Mouse (Mus musculus) CD4-positive helper T cell, adult 2 months (primary cell): ENCODE results near the gene Celf2.

ENCODE experiments used
- DNase-seq: peaks from one replicate; pipeline ENCODE4 v3.0.0-alpha.2; 2012; ENCODE audit warnings: low read depth, missing footprints, low spot score

Celf2 gene

GRCm38 (mm10) chr2:6505979-6506811 is 1003.2 kb downstream of the Celf2 start:
- no peak for DNase-seq

- DNase-seq = no peak
These were observed 1003.8 kb downstream of the Celf2 start for GRCm38 (mm10) chr2:6505531-6505930.

GRCm38 (mm10) chr2:6498101-6498500 is 1011.3 kb downstream of the Celf2 start:
- DNase-seq = no peak

- no peak for DNase-seq
These were observed 1011.7 kb downstream of the Celf2 start for GRCm38 (mm10) chr2:6497636-6498035.

- no peak for DNase-seq
These were observed 1015.5 kb downstream of the Celf2 start for GRCm38 (mm10) chr2:6493886-6494285.

- DNase-seq = no peak
These were observed 1018.5 kb downstream of the Celf2 start for GRCm38 (mm10) chr2:6490870-6491269.

GRCm38 (mm10) chr2:6490076-6490475 is 1019.3 kb downstream of the Celf2 start:
- no peak for DNase-seq
